Mouse (Mus musculus) G1E (cell line): ENCODE results near the gene Filip1l.

Experiments
- CTCF ChIP-seq: IDR thresholded peaks from 2 replicates; pipeline ENCODE4 v1.5.1; 2012; ENCODE audit warnings: low read depth, low read length, inconsistent platforms, mixed read lengths
- GATA1 ChIP-seq: IDR thresholded peaks from 2 replicates; pipeline ENCODE4 v1.6.1; 2012; ENCODE audit warnings: borderline replicate concordance, low read length, inconsistent platforms, mixed read lengths
- POLR2AphosphoS5 ChIP-seq: IDR thresholded peaks from 2 replicates; pipeline ENCODE4 v1.6.1; 2012; ENCODE audit warnings: low read depth, low read length, inconsistent platforms; ENCODE audit not compliant: insufficient replicate concordance
- TAL1 ChIP-seq: conservative IDR thresholded peaks from 2 replicates; pipeline ENCODE4 v1.6.1; 2012; ENCODE audit warnings: low read depth, low read length, inconsistent platforms, mixed read lengths

DNA sequence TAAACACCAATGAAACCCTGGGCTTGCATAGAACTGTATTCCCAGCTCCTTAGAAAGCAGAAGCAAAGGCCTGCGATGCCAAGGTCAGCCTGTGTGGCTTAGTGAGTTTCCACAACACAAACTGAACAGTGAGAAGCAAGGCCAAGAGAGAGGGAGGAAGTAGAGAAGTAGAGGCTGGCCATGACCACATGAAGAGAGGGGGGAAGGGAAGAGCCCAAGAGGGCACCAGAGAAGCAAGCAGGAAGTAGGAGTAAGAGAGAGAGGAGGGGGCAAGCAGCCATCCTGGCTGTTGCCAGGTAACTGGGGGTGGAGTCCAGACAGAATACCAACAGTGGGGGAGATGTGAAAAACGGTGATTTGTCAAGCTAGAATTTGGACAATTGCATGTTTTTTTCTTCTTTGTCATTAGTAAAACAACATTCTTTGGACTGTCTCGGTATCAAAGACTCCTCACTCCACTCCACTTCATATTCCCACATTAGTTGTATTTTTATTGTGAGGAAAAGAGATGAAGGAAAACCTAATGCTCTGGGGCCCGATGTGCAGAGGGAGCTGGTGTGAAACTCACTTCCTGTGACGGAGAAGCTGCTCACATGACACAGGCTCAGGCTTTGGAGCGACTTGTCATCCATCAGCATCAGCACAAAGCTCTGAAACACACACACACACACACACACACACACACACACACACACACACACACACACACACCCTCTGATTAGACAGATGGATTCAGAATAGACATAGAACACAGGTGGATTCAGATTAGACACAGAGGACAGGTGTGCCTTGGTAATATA, 70.3 kb downstream of the Filip1l start:
- TF ChIP-seq CTCF (no peak), POLR2AphosphoS5 (no peak), GATA1 (no peak), TAL1 (no peak)
